In genomic region chr5:32336092-32336491, GRCm38 (mm10) we compare ENCODE assay signal across 13 mouse cellular contexts.
DNase-seq lines count a peak whose midpoint lies in the region; ATAC-seq lines count a peak whose summit lies in the region.
"Had no signal": no experiment of that assay in that cellular context is flagged by ENCODE, and none has a peak within 500 bp of the region (broad histone marks: within the 10 kb centered on the region; RNA-seq: fewer than 3 reads in every experiment).

No protein-coding gene starts in this region.

- peaks cover 16% of the 10 kb centered on the region for H3K4me1 ChIP-seq in limb, embryonic 15.5 days
- H3K4me1 ChIP-seq in limb, embryonic 10.5 days = peaks cover 21% of the 10 kb centered on the region

- no peak for DNase-seq in frontal cortex, postnatal 25 days (ENCODE audit: low spot score in 2 of 2)
- no peak for DNase-seq in limb, embryonic 10.5 days (ENCODE audit: low spot score)
- peak; percentile 59 for DNase-seq in cerebellum, adult 8-10 months
- DNase-seq in right cerebral cortex, postnatal 25 days = peak; percentile 65
- DNase-seq in embryo, embryonic 10.5 days (ENCODE audit: low spot score) = no peak
- no peak for DNase-seq in embryo, embryonic 9.5 days (ENCODE audit: extremely low spot score)
- DNase-seq: gastrocnemius, postnatal 25 days; kidney, postnatal 10 days; midbrain, embryonic 14.5 days had no signal

- H3K9ac ChIP-seq in limb, embryonic 15.5 days = no peak overlapping the region
- H3K9ac ChIP-seq: lung, embryonic 15.5 days had no signal

- ATAC-seq in frontal cortex, adult (ENCODE audit: low TSS enrichment) = peak; percentile 60; the same call in 1 of the 2 replicates
- ATAC-seq in limb, embryonic 15.5 days (ENCODE audit: insufficient number of reproducible peaks, low FRiP score, low TSS enrichment, low read depth) = no peak

- peak overlapping the region; percentile 54 for H3K27ac ChIP-seq in limb, embryonic 15.5 days
- no peak overlapping the region for H3K27ac ChIP-seq in limb, embryonic 10.5 days
- H3K27ac ChIP-seq: lung, embryonic 15.5 days had no signal

- H3K4me3 ChIP-seq in limb, embryonic 15.5 days = no peak overlapping the region
- no peak overlapping the region for H3K4me3 ChIP-seq in limb, embryonic 10.5 days
- H3K4me3 ChIP-seq: erythroblast, embryonic 14.5 days; lung, embryonic 15.5 days had no signal

- H3K9me3 ChIP-seq in limb, embryonic 15.5 days = no peaks in the 10 kb centered on the region
- H3K9me3 ChIP-seq in limb, embryonic 10.5 days (replicated peaks) = no peaks in the 10 kb centered on the region
- H3K9me3 ChIP-seq: lung, embryonic 15.5 days had no signal

- H3K4me2 ChIP-seq in limb, embryonic 15.5 days = no peak overlapping the region
- H3K4me2 ChIP-seq: lung, embryonic 15.5 days had no signal

- no peaks in the 10 kb centered on the region for H3K27me3 ChIP-seq in limb, embryonic 15.5 days
- H3K27me3 ChIP-seq in limb, embryonic 10.5 days (ENCODE audit: low read depth, poor library complexity, severe bottlenecking) = no peaks in the 10 kb centered on the region
- H3K27me3 ChIP-seq: lung, embryonic 15.5 days had no signal

- no peaks in the 10 kb centered on the region for H3K36me3 ChIP-seq in limb, embryonic 15.5 days
- H3K36me3 ChIP-seq in limb, embryonic 10.5 days = no peaks in the 10 kb centered on the region
- H3K36me3 ChIP-seq: lung, embryonic 15.5 days had no signal

- 41% methylated on average over 5 of the region's 5 CpGs for WGBS in limb, embryonic 15.5 days
- WGBS in limb, embryonic 10.5 days = 68% methylated on average over 5 of the region's 5 CpGs

Comparison
In these comparisons a context has a peak if more than half of its experiments do, and no peak if none do; other contexts are left out.
1. DNase-seq: peak in cerebellum, adult 8-10 months (single experiment) and right cerebral cortex, postnatal 25 days (single experiment); none in frontal cortex, postnatal 25 days (0 of 2), limb, embryonic 10.5 days (single experiment), embryo, embryonic 10.5 days (single experiment) and embryo, embryonic 9.5 days (single experiment).